Mouse (Mus musculus) forebrain, embryonic 11.5 days (tissue): ENCODE results near the gene Tmem44. TPM values are rescaled to one million over a fixed set of nuclear protein-coding genes. Genes with fewer than 3 reads are reported as not detected.

Experiments used
- ATAC-seq: fragments of 200-750 bp; cut with Nextera tagmentation; replicated peaks from 2 replicates; pipeline ENCODE4 v1.8.0; 2017; ENCODE audit warnings: moderate TSS enrichment; ENCODE audit not compliant: low FRiP score
- DNase-seq: peaks from one replicate; pipeline ENCODE4 v3.0.0-alpha.2; 2017; ENCODE audit warnings: low spot score
- H3K27ac ChIP-seq: fragments of 300-500 bp; sonication (generic); 2 replicates; pipeline ENCODE4 v1.5.1; 2014; ENCODE audit warnings: low read depth, low read length
- H3K27me3 ChIP-seq: fragments of 300-500 bp; sonication (generic); 2 replicates; pipeline ENCODE4 v1.6.1; 2014; ENCODE audit warnings: mild to moderate bottlenecking, low read length, mixed read lengths; ENCODE audit not compliant: control insufficient read depth, insufficient read depth
- H3K36me3 ChIP-seq: fragments of 300-500 bp; sonication (generic); 2 replicates; pipeline ENCODE4 v1.6.1; 2014; ENCODE audit warnings: mild to moderate bottlenecking, low read length, moderate library complexity, mixed read lengths; ENCODE audit not compliant: control insufficient read depth, insufficient read depth
- H3K4me1 ChIP-seq: fragments of 300-500 bp; sonication (generic); replicated peaks from 2 replicates; pipeline ENCODE4 v1.6.1; 2014; ENCODE audit warnings: low read length, mixed read lengths; ENCODE audit not compliant: control insufficient read depth, insufficient read depth
- H3K4me2 ChIP-seq: fragments of 300-500 bp; sonication (generic); 2 replicates; pipeline ENCODE4 v1.6.1; 2014; ENCODE audit warnings: low read depth, mild to moderate bottlenecking, low read length, moderate library complexity, mixed read lengths; ENCODE audit not compliant: severe bottlenecking
- H3K4me3 ChIP-seq: fragments of 300-500 bp; sonication (generic); 2 replicates; pipeline ENCODE4 v1.5.1; 2014; ENCODE audit warnings: low read depth, low read length
- H3K9ac ChIP-seq: fragments of 300-500 bp; sonication (generic); 2 replicates; pipeline ENCODE4 v1.6.1; 2014; ENCODE audit warnings: low read length
- H3K9me3 ChIP-seq: fragments of 300-500 bp; sonication (generic); 2 replicates; pipeline ENCODE4 v1.6.1; 2016; ENCODE audit warnings: low read length, mixed read lengths; ENCODE audit not compliant: control insufficient read depth
- WGBS: fragments of 180-500 bp; shearing (Covaris S2); extraction: QIAGEN DNeasy Blood & Tissue Kit; methylation state at CpG from one replicate; pipeline ENCODE4 v1.1.7; 2014; 5-methylcytosine and 5-hydroxymethylcytosine counted together
- polyA plus RNA-seq: library from polyadenylated mRNA; unstranded; fragments of >200 nt; fragmentation: Nextera tagmentation; extraction: Ambion mirVana; gene quantifications from 2 replicates; pipeline ENCODE4 v1.2.1, GENCODE M21; 2014

Tmem44 gene
- polyA plus RNA-seq, 1 experiment from 2014 or later, result 26.3 TPM

GRCm38 (mm10) chr16:30565631-30566030 is 15.0 kb upstream of the Tmem44 start:
- ATAC-seq, result no peak
- H3K36me3 ChIP-seq, result peaks cover 28% of the 10 kb centered on the region
- 91% methylated on average over 6 of the region's 6 CpGs for WGBS

DNA sequence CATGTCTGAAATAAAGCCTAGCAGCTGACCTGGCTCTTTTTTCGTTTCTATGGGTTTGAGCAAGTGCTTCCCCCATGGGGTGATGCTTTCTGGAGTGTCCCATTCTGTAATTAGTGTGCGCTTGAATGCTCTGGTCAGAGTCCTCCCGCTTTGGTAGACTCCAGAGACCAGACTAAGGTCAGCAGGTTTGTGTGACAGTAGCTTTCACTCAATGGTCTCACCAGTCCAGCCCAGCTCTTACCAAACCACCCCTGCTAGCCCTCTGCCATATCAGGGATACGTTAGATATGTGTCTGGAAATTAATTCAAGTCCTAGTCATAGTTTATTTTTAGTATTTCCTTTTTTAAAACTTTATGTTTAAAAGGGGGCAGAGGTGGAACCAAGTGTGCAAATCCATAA is 10.0 kb upstream of the Tmem44 start:
- no peak overlapping the region for H3K27ac ChIP-seq
- ATAC-seq (no peak), DNase-seq (no peak)
- no peak overlapping the region for H3K9ac ChIP-seq
- H3K27me3 ChIP-seq, result no peaks in the 10 kb centered on the region
- no peak overlapping the region for H3K4me2 ChIP-seq
- H3K36me3 ChIP-seq, result peaks cover 14% of the 10 kb centered on the region; the same call in 1 of the 2 replicates
- peaks cover 2% of the 10 kb centered on the region; the same call in 1 of the 2 replicates for H3K9me3 ChIP-seq
- 87% methylated on average over 4 of the region's 4 CpGs for WGBS
- no peaks in the 10 kb centered on the region for H3K4me1 ChIP-seq
- no peak overlapping the region for H3K4me3 ChIP-seq

More at GRCm38 (mm10) chr16:30565631-30566030, 15.0 kb upstream of the Tmem44 start:
- Histone ChIP-seq H3K4me1 (no peaks in the 10 kb centered on the region), H3K27me3 (no peaks in the 10 kb centered on the region), H3K27ac (no peak overlapping the region), H3K4me2 (no peak overlapping the region), H3K9ac (no peak overlapping the region), H3K9me3 (no peaks in the 10 kb centered on the region), H3K4me3 (no peak overlapping the region)
- no peak for DNase-seq

DNA sequence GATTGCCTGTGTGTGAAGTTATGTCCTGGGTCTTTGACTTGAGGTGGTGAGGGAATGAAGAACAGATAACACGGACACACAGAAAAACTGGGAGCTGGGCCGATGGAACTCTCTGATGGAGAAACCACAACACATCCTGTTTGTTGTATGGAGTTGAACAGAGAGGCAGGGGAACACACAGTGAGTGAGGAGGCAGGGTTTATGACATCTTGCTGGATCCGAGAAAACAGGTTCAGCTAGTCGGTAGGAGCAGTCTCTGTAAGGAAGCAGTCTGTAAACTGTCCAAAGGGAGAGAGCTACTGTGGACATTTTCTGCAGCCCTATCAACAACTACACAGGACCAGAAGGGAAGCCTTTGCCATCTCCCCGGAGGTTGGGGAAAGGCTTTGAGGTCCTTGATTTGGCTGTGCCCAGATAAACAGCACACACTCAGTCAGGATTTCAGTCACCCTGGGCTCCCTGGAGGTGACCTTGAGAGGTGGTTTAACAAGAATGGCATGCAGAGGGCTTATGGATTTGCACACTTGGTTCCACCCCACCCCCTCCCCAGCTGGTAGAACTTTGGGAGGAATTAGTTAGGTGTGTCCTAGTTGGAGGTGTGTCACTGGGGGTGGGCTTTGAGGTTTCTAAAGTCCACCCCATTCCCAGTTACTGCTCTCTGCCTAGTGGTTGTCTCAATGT is 8.8 kb upstream of the Tmem44 start:
- ATAC-seq (no peak), DNase-seq (no peak)
- no peak overlapping the region for H3K4me3 ChIP-seq
- H3K27me3 ChIP-seq, result no peaks in the 10 kb centered on the region
- H3K27ac ChIP-seq, result no peak overlapping the region
- no peak overlapping the region for H3K9ac ChIP-seq
- peaks cover 14% of the 10 kb centered on the region; the same call in 1 of the 2 replicates for H3K36me3 ChIP-seq
- no peaks in the 10 kb centered on the region for H3K4me1 ChIP-seq
- H3K4me2 ChIP-seq, result no peak overlapping the region
- 94% methylated on average over 5 of the region's 5 CpGs for WGBS
- peaks cover 2% of the 10 kb centered on the region; the same call in 1 of the 2 replicates for H3K9me3 ChIP-seq

GRCm38 (mm10) chr16:30554109-30554508 is 3.5 kb upstream of the Tmem44 start:
- DNase-seq (no peak), ATAC-seq (no peak)
- Histone ChIP-seq H3K9ac (no peak overlapping the region), H3K4me3 (no peak overlapping the region), H3K36me3 (no peaks in the 10 kb centered on the region; the same call in 1 of the 2 replicates), H3K27ac (no peak overlapping the region), H3K4me1 (no peaks in the 10 kb centered on the region; the same call in 1 of the 2 replicates), H3K9me3 (peaks cover 2% of the 10 kb centered on the region; the same call in 1 of the 2 replicates), H3K4me2 (no peak overlapping the region), H3K27me3 (no peaks in the 10 kb centered on the region)
- 95% methylated on average over 8 of the region's 8 CpGs for WGBS

DNA sequence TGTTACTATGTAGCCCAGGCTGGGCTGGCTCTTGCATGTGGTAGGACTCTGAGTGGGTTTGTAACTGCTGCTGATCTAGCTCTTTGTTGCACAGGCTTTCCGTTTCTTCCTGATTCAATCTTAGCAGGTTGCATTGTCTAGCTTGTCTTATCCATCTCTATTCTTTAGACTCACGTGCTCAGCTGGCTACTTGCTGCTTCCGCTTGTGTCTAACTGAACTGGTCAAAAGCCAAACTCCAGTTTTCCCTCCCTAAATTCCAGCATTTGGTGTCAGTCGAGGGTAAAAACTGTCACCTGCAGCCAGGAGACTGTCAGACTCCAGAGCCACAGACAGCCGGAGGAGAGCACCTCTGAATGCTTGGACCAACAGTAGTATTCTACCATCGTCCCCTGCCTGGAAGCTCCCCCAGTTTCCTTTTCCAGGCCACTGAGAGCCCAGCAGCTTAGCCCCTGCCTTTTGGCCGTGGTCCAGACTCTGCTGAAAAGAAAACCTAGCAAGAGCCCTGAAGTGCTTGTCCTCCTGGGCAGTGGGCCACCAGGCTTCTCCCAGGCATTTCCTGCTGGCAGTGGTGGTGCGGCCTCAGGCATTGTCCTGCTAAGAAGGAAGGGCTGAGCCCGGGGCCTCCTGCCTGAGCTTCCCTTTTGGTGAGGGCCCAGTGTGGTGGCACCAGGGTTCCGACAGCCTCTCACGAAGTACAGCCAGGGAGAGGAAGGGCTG is 2.1 kb upstream of the Tmem44 start:
- Histone ChIP-seq H3K27ac (no peak overlapping the region), H3K4me3 (no peak overlapping the region), H3K27me3 (no peaks in the 10 kb centered on the region), H3K9ac (no peak overlapping the region), H3K36me3 (no peaks in the 10 kb centered on the region), H3K4me1 (no peaks in the 10 kb centered on the region; the same call in 1 of the 2 replicates), H3K9me3 (peaks cover 2% of the 10 kb centered on the region; the same call in 1 of the 2 replicates), H3K4me2 (no peak overlapping the region)
- WGBS, result 36% methylated on average over 11 of the region's 11 CpGs
- ATAC-seq, result no peak
- no peak for DNase-seq

- ATAC-seq (peak; percentile 92), DNase-seq (peak; percentile 92)
- under 1% methylated on average over 63 of the region's 63 CpGs for WGBS
- Histone ChIP-seq H3K36me3 (peaks cover 3% of the 10 kb centered on the region; the same call in 1 of the 2 replicates), H3K9ac (peak overlapping the region; percentile 98), H3K9me3 (no peaks in the 10 kb centered on the region; the same call in 1 of the 2 replicates), H3K27me3 (no peaks in the 10 kb centered on the region), H3K4me3 (peak overlapping the region; percentile 72), H3K4me2 (peak overlapping the region; percentile 81), H3K27ac (no peak overlapping the region), H3K4me1 (no peaks in the 10 kb centered on the region; the same call in 1 of the 2 replicates)
These were observed 485 bp downstream of the Tmem44 start for GRCm38 (mm10) chr16:30549966-30550747.

DNA sequence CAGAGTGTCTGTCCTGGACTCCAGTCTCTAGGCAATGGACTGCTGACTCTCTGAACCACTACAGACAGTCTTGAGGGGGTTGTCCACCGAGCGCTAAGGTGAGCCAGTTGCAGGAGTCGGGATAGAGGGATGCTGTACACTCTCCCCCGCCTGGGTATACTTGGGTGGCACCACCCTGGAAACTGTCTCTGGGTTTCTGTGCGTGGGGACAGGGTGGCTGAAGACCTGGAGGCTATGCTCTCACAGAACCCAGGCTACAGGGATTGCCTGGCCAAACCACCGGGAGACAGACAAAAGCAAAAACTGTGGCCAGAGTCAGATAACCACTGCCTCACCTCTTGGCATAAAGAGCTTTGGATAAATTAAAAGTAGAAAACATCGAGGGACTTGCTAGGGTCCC is 1.1 kb downstream of the Tmem44 start:
- Histone ChIP-seq H3K4me2 (peak overlapping the region; percentile 81; the same call in 1 of the 2 replicates), H3K9me3 (no peaks in the 10 kb centered on the region; the same call in 1 of the 2 replicates), H3K27ac (no peak overlapping the region), H3K4me1 (no peaks in the 10 kb centered on the region; the same call in 1 of the 2 replicates), H3K27me3 (no peaks in the 10 kb centered on the region), H3K36me3 (peaks cover 3% of the 10 kb centered on the region; the same call in 1 of the 2 replicates), H3K9ac (peak overlapping the region; percentile 98; the same call in 1 of the 2 replicates), H3K4me3 (peak overlapping the region; percentile 72)
- 83% methylated on average over 7 of the region's 7 CpGs for WGBS
- DNase-seq (no peak), ATAC-seq (no peak)

- no peak for ATAC-seq
- H3K27me3 ChIP-seq, result no peaks in the 10 kb centered on the region
- 89% methylated on average over 5 of the region's 5 CpGs for WGBS
- DNase-seq, result no peak
- H3K4me3 ChIP-seq, result no peak overlapping the region
- H3K9ac ChIP-seq, result no peak overlapping the region
- no peak overlapping the region for H3K27ac ChIP-seq
- H3K4me2 ChIP-seq, result no peak overlapping the region
- H3K36me3 ChIP-seq, result peaks cover 3% of the 10 kb centered on the region; the same call in 1 of the 2 replicates
- no peaks in the 10 kb centered on the region for H3K9me3 ChIP-seq
- no peaks in the 10 kb centered on the region; the same call in 1 of the 2 replicates for H3K4me1 ChIP-seq
These were observed 2.4 kb downstream of the Tmem44 start for GRCm38 (mm10) chr16:30548291-30548690.
